Mouse (Mus musculus) embryonic fibroblast, embryonic 13.5 days (primary cell): ENCODE data around the gene Shisa6. TPM values are rescaled to one million over a fixed set of nuclear protein-coding genes. Genes with fewer than 3 reads are reported as not detected.
A peak's percentile ranks its signal among the peaks of the same experiment; 100 is the strongest.

ENCODE experiments used
- H3K27ac ChIP-seq: 2 replicates; pipeline ENCODE4 v1.5.1; 2012; ENCODE audit warnings: low read length, control low read depth, inconsistent platforms; ENCODE audit not compliant: insufficient read depth
- H3K4me1 ChIP-seq: 2 replicates; pipeline ENCODE4 v1.6.1; 2011; ENCODE audit warnings: low read length; ENCODE audit not compliant: control insufficient read depth, insufficient read depth
- H3K4me3 ChIP-seq: 2 replicates; pipeline ENCODE4 v1.5.1; 2011; ENCODE audit warnings: mild to moderate bottlenecking, control low read depth, low read length; ENCODE audit not compliant: insufficient read depth
- CTCF ChIP-seq: IDR thresholded peaks from 2 replicates; pipeline ENCODE4 v1.5.1; 2011; ENCODE audit warnings: mild to moderate bottlenecking, control low read depth, low read length, moderate library complexity, borderline replicate concordance; ENCODE audit not compliant: insufficient read depth
- POLR2A ChIP-seq: IDR thresholded peaks from 2 replicates; pipeline ENCODE4 v1.6.1; 2011; ENCODE audit warnings: low read depth, mild to moderate bottlenecking, control low read depth, low read length, moderate library complexity
- polyA plus RNA-seq: library from polyadenylated mRNA; stranded (reverse); fragments of >200 nt; gene quantifications from 2 replicates; pipeline ENCODE4 v1.2.4, GENCODE M21; 2011; ENCODE audit warnings: low read depth; ENCODE audit not compliant: missing spikeins, insufficient read length

Shisa6 gene
- polyA plus RNA-seq, 1 experiment: 1.7 TPM

- TF ChIP-seq CTCF (no peak), POLR2A (no peak)
- H3K4me1 ChIP-seq: no peaks in the 10 kb centered on the region
- no peak overlapping the region for H3K27ac ChIP-seq
- no peak overlapping the region for H3K4me3 ChIP-seq
Measured at GRCm38 (mm10) chr11:66247115-66247514, 278.6 kb downstream of the Shisa6 start.

GRCm38 (mm10) chr11:66236557-66236956 lies 289.2 kb downstream of the Shisa6 start:
- Histone ChIP-seq H3K4me1 (no peaks in the 10 kb centered on the region), H3K4me3 (no peak overlapping the region), H3K27ac (no peak overlapping the region)
- no peak for TF ChIP-seq CTCF
- no peak for TF ChIP-seq POLR2A

GRCm38 (mm10) chr11:66232891-66233290 lies 292.9 kb downstream of the Shisa6 start:
- Histone ChIP-seq H3K27ac (no peak overlapping the region), H3K4me3 (no peak overlapping the region), H3K4me1 (no peaks in the 10 kb centered on the region)
- TF ChIP-seq CTCF: no peak
- no peak for TF ChIP-seq POLR2A

- Histone ChIP-seq H3K4me1 (no peaks in the 10 kb centered on the region), H3K27ac (no peak overlapping the region), H3K4me3 (no peak overlapping the region)
- TF ChIP-seq POLR2A (no peak), CTCF (no peak)
Measured at GRCm38 (mm10) chr11:66222133-66222532, 303.6 kb downstream of the Shisa6 start.

GRCm38 (mm10) chr11:66218469-66218868 lies 307.3 kb downstream of the Shisa6 start:
- no peak overlapping the region for H3K4me3 ChIP-seq
- H3K4me1 ChIP-seq: no peaks in the 10 kb centered on the region
- TF ChIP-seq CTCF (no peak), POLR2A (no peak)
- H3K27ac ChIP-seq: no peak overlapping the region

DNA sequence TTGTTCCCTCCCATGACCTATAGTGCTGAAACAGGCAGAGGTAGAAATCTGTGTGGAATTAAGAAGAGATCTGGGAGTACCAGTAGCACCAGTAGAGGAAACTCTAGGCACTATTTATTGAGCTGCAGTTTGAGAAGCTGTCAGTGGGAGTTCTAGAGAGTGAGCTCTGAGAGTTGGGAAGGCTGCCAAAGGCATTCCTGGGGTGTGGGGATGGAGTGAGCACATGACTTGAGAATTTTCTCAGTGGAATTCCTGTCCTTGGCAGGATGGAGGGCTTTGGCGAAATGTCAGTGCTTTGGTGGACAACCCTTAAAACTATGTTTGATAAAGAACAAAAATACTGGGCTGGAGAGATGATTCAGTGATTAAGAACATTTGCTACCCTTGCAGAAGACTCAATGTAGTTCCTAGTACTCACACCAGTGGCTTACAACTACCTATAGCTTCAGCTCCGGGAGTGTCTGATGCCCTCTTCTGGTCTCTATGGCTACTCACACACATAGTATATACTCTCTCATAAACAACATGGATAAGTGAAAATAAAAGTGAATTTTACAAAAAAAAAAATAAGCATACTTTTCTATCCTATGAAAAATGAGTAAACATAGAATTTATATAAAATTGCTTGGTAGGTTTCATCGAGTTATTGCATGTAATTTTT lies 337.0 kb downstream of the Shisa6 start:
- no peak overlapping the region for H3K4me3 ChIP-seq
- no peak overlapping the region for H3K27ac ChIP-seq
- H3K4me1 ChIP-seq: no peaks in the 10 kb centered on the region
- TF ChIP-seq POLR2A (no peak), CTCF (no peak)

GRCm38 (mm10) chr11:66188146-66188545 lies 337.6 kb downstream of the Shisa6 start:
- Histone ChIP-seq H3K27ac (no peak overlapping the region), H3K4me1 (no peaks in the 10 kb centered on the region), H3K4me3 (no peak overlapping the region)
- TF ChIP-seq CTCF (no peak), POLR2A (no peak)

GRCm38 (mm10) chr11:66177781-66178180 lies 348.0 kb downstream of the Shisa6 start:
- Histone ChIP-seq H3K4me1 (no peaks in the 10 kb centered on the region), H3K4me3 (no peak overlapping the region), H3K27ac (no peak overlapping the region)
- TF ChIP-seq POLR2A: no peak
- TF ChIP-seq CTCF: no peak

DNA sequence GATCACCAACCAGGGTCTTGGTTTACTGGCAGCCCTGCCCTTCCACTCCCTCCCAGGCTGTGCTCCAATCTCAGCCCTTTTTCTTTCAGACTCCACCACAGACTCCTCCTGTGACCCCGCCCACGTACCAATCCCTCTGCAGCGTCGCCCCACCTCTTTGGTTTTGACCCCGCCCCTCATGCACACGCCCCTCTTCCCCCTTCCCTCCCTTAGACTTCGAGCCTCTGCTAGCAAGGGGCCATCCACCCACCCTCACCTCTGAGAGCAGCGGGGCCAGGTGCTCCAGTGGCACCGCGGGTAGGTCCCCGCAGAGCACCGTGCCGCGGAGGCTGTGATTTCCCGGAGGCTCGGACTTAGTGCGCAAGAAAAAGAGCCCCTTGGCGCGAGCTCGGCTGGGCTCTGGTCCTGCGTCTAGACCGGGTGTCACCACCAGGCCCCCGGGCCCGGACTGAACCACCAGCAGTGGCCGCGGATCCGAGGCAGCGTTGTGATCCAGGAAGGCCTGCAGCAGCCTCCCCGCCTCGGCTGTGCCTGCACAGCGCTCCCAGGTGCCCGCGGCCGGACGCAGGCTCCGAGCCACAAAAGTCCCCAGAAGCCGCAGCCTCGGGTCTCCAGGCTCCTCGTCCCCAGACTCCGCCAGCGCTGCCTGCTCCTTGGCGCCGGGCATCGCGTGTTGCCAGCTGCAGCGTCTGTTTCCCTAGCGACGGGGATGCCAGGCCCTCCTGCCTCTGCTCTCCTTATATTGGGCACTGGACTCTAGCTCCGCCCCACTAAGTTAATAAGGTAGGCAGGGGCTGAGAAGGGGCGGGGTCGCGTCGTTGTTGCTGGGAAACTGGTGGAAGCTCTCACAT lies 357.7 kb downstream of the Shisa6 start, which contains the start of gene Dnah9:
Gene Dnah9 (minus strand): TSS at position 751 of the 851 bp plus-strand sequence.
- TF ChIP-seq POLR2A (no peak), CTCF (no peak)
- no peak within 1 kb of the TSS for H3K27ac ChIP-seq
- H3K4me3 ChIP-seq: peak within 1 kb of the TSS; percentile 33
- no peaks in the 10 kb centered on the region for H3K4me1 ChIP-seq

DNA sequence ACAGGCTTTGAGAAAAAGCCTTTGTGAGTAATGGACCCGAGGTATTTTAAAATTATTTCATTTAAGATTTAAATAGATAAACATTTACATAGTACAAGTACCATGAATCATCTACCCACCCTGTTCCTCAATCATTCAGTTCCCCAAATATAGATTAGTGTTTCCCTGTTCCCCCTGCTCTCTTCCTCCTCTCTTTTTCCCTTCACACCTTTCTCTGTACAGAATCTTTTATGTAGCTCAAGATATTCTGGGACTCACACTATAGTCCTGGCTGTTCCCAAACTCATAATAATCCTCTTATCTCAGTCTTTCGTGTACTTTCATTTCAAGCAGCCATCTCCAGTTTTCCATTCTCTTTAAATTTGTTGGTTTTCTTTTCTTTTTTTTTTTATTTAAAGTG lies 361.7 kb downstream of the Shisa6 start:
- no peak overlapping the region for H3K4me3 ChIP-seq
- TF ChIP-seq CTCF (no peak), POLR2A (no peak)
- H3K27ac ChIP-seq: no peak overlapping the region
- H3K4me1 ChIP-seq: no peaks in the 10 kb centered on the region
